Mouse (Mus musculus) layer of hippocampus, adult 11-12 months (tissue): ENCODE results near the gene Gdf3.

Experiments used
- DNase-seq: peaks from one replicate; pipeline ENCODE4 v3.0.0; 2022; ENCODE audit warnings: low spot score

Gene Gdf3

GRCm38 (mm10) chr6:122565070-122565784, 44.7 kb downstream of the Gdf3 start:
- DNase-seq, result no peak

- peak; percentile 67 for DNase-seq
These were observed 47.4 kb downstream of the Gdf3 start for GRCm38 (mm10) chr6:122562463-122562862.

GRCm38 (mm10) chr6:122561005-122561404, 48.9 kb downstream of the Gdf3 start:
- peak; percentile 7 for DNase-seq

- DNase-seq, result peak; percentile 69
These were observed 49.5 kb downstream of the Gdf3 start for GRCm38 (mm10) chr6:122560427-122560826.

GRCm38 (mm10) chr6:122556959-122557561, 52.8 kb downstream of the Gdf3 start:
- peak; percentile 83 for DNase-seq
